Mouse (Mus musculus) MEL (cell line): ENCODE measurements at regions not wholly inside any gene's neighbourhood (a gene's known extent, or its start where the extent isn't known, plus 50 kb on each side); places are given as distances from the start of the nearest gene placed in this dataset.

Source experiments
- DNase-seq: peaks from one replicate; pipeline ENCODE4 v3.0.0; 2011; ENCODE audit warnings: low read depth, low spot score
- H3K27ac ChIP-seq: 2 replicates; pipeline ENCODE4 v1.5.1; 2012; ENCODE audit warnings: low read depth, mild to moderate bottlenecking, control low read depth, low read length, moderate library complexity; ENCODE audit not compliant: control insufficient read depth
- H3K27me3 ChIP-seq, 2 experiments: fragments of 150-350 bp in 1 of 2; sonication (generic) in 1 of 2; 2 replicates each; pipeline ENCODE4 v1.6.1; 2012; ENCODE audit warnings: low read length in 2 of 2, mild to moderate bottlenecking in 2 of 2, improper control_type of control experiment in 1 of 2, moderate library complexity in 1 of 2; ENCODE audit not compliant: insufficient read depth in 2 of 2, control insufficient read depth in 1 of 2
- H3K36me3 ChIP-seq, 2 experiments: 2 replicates each; pipeline ENCODE4 v1.6.1; 2012 to 2014; ENCODE audit warnings: low read length in 2 of 2, improper control_type of control experiment in 1 of 2, inconsistent platforms in 1 of 2, mild to moderate bottlenecking in 1 of 2; ENCODE audit not compliant: insufficient read depth in 2 of 2, control insufficient read depth in 1 of 2
- H3K4me1 ChIP-seq, 2 experiments: fragments of 150-350 bp in 1 of 2; sonication (generic) in 1 of 2; 2 replicates each; pipeline ENCODE4 v1.6.1; 2012; ENCODE audit warnings: low read length in 2 of 2, improper control_type of control experiment in 1 of 2, mild to moderate bottlenecking in 1 of 2; ENCODE audit not compliant: insufficient read depth in 2 of 2, control insufficient read depth in 1 of 2
- H3K4me3 ChIP-seq, 2 experiments: fragments of 150-350 bp in 1 of 2; sonication (generic) in 1 of 2; 2 replicates each; pipeline ENCODE4 v1.5.1; 2012; ENCODE audit warnings: low read depth in 2 of 2, low read length in 2 of 2, mild to moderate bottlenecking in 2 of 2, moderate library complexity in 2 of 2, control low read depth in 1 of 2, improper control_type of control experiment in 1 of 2; ENCODE audit not compliant: control insufficient read depth in 1 of 2, insufficient read depth in 1 of 2
- H3K79me2 ChIP-seq: 2 replicates; pipeline ENCODE4 v1.6.1; 2012; ENCODE audit warnings: mild to moderate bottlenecking, low read length, moderate library complexity; ENCODE audit not compliant: control insufficient read depth, poor library complexity, insufficient read depth
- H3K9ac ChIP-seq: 2 replicates; pipeline ENCODE4 v1.6.1; 2012; ENCODE audit warnings: low read depth, mild to moderate bottlenecking, control low read depth, low read length, moderate library complexity; ENCODE audit not compliant: control insufficient read depth, poor library complexity, severe bottlenecking
- H3K9me3 ChIP-seq: fragments of 150-350 bp; sonication (generic); replicated peaks from 2 replicates; pipeline ENCODE4 v1.6.1; 2012; ENCODE audit warnings: mild to moderate bottlenecking, low read length, improper control_type of control experiment, moderate library complexity; ENCODE audit not compliant: insufficient read depth
- BHLHE40 ChIP-seq: IDR thresholded peaks from 2 replicates; pipeline ENCODE4 v1.6.1; 2012; ENCODE audit warnings: low read depth, mild to moderate bottlenecking, inconsistent platforms, low read length, improper control_type of control experiment, borderline replicate concordance
- CHD2 ChIP-seq: IDR thresholded peaks from 2 replicates; pipeline ENCODE4 v1.6.1; 2011; ENCODE audit warnings: low read length, improper control_type of control experiment
- E2F4 ChIP-seq: IDR thresholded peaks from 2 replicates; pipeline ENCODE4 v1.6.1; 2011; ENCODE audit warnings: low read depth, low read length, improper control_type of control experiment, borderline replicate concordance
- GATA1 ChIP-seq: IDR thresholded peaks from 2 replicates; pipeline ENCODE4 v1.6.1; 2011; ENCODE audit warnings: low read depth, low read length, improper control_type of control experiment
- HCFC1 ChIP-seq: IDR thresholded peaks from 2 replicates; pipeline ENCODE4 v1.6.1; 2012; ENCODE audit warnings: low read depth, mild to moderate bottlenecking, inconsistent platforms, low read length, improper control_type of control experiment, moderate library complexity
- JUND ChIP-seq: IDR thresholded peaks from 2 replicates; pipeline ENCODE4 v1.6.1; 2011; ENCODE audit warnings: low read depth, mild to moderate bottlenecking, improper control_type of control experiment, low read length
- KAT2A ChIP-seq: conservative IDR thresholded peaks from 2 replicates; pipeline ENCODE4 v1.6.1; 2012; ENCODE audit warnings: low read depth, low read length, improper control_type of control experiment, inconsistent platforms
- MAFK ChIP-seq: IDR thresholded peaks from 2 replicates; pipeline ENCODE4 v1.6.1; 2011; ENCODE audit warnings: low read depth, mild to moderate bottlenecking, low read length, improper control_type of control experiment, borderline replicate concordance
- MAX ChIP-seq: IDR thresholded peaks from 2 replicates; pipeline ENCODE4 v1.6.1; 2011; ENCODE audit warnings: low read length, improper control_type of control experiment
- MAZ ChIP-seq: IDR thresholded peaks from 2 replicates; pipeline ENCODE4 v1.6.1; 2012; ENCODE audit warnings: low read depth, mild to moderate bottlenecking, inconsistent platforms, low read length, improper control_type of control experiment
- MEF2A ChIP-seq: IDR thresholded peaks from 2 replicates; pipeline ENCODE4 v1.6.1; 2014; ENCODE audit warnings: low read depth, mild to moderate bottlenecking, inconsistent platforms, low read length, improper control_type of control experiment; ENCODE audit not compliant: poor library complexity, insufficient replicate concordance, severe bottlenecking; ENCODE audit errors: extremely low read depth
- MXI1 ChIP-seq: IDR thresholded peaks from 2 replicates; pipeline ENCODE4 v1.6.1; 2011; ENCODE audit warnings: mild to moderate bottlenecking, low read depth, low read length, improper control_type of control experiment
- MYB ChIP-seq: IDR thresholded peaks from 2 replicates; pipeline ENCODE4 v1.6.1; 2011; ENCODE audit warnings: mild to moderate bottlenecking, low read depth, low read length, improper control_type of control experiment
- MYC ChIP-seq: IDR thresholded peaks from 2 replicates; pipeline ENCODE4 v1.6.1; 2011; ENCODE audit warnings: low read depth, mild to moderate bottlenecking, low read length, improper control_type of control experiment, moderate library complexity
- NRF1 ChIP-seq: IDR thresholded peaks from 2 replicates; pipeline ENCODE4 v1.6.1; 2014; ENCODE audit warnings: low read depth, mild to moderate bottlenecking, inconsistent platforms, low read length, improper control_type of control experiment, moderate library complexity; ENCODE audit not compliant: poor library complexity, insufficient read depth, severe bottlenecking
- POLR2A ChIP-seq, 2 experiments: IDR thresholded peaks; 2 replicates each; pipeline ENCODE4 v1.6.1; 2011 to 2012; ENCODE audit warnings: low read length in 2 of 2, mild to moderate bottlenecking in 2 of 2, control low read depth in 1 of 2, improper control_type of control experiment in 1 of 2, low read depth in 1 of 2, moderate library complexity in 1 of 2; ENCODE audit not compliant: control insufficient read depth in 1 of 2, insufficient read depth in 1 of 2, poor library complexity in 1 of 2
- POLR2AphosphoS2 ChIP-seq: IDR thresholded peaks from 2 replicates; pipeline ENCODE4 v1.6.1; 2011; ENCODE audit warnings: low read length, improper control_type of control experiment
- POLR2AphosphoS5 ChIP-seq: IDR thresholded peaks from 2 replicates; pipeline ENCODE4 v1.6.1; 2012; ENCODE audit warnings: low read depth, borderline replicate concordance, mild to moderate bottlenecking, inconsistent platforms, low read length, moderate library complexity, mixed read lengths
- RAD21 ChIP-seq: IDR thresholded peaks from 2 replicates; pipeline ENCODE4 v1.6.1; 2011; ENCODE audit warnings: mild to moderate bottlenecking, low read depth, low read length, improper control_type of control experiment
- RCOR1 ChIP-seq: IDR thresholded peaks from 2 replicates; pipeline ENCODE4 v1.6.1; 2012; ENCODE audit warnings: low read depth, mild to moderate bottlenecking, inconsistent platforms, low read length, improper control_type of control experiment
- SIN3A ChIP-seq: IDR thresholded peaks from 2 replicates; pipeline ENCODE4 v1.6.1; 2012; ENCODE audit warnings: low read length, improper control_type of control experiment, inconsistent platforms
- SMC3 ChIP-seq: IDR thresholded peaks from 2 replicates; pipeline ENCODE4 v1.6.1; 2011; ENCODE audit warnings: low read depth, low read length, improper control_type of control experiment
- TBP ChIP-seq: IDR thresholded peaks from 2 replicates; pipeline ENCODE4 v1.8.0; 2011; ENCODE audit warnings: low read depth, low read length, improper control_type of control experiment
- UBTF ChIP-seq: IDR thresholded peaks from 2 replicates; pipeline ENCODE4 v1.6.1; 2012; ENCODE audit warnings: low read depth, mild to moderate bottlenecking, inconsistent platforms, low read length, improper control_type of control experiment, moderate library complexity, borderline replicate concordance; ENCODE audit not compliant: insufficient read depth
- USF2 ChIP-seq, 2 experiments: IDR thresholded peaks; 2 replicates each; pipeline ENCODE4 v1.6.1; 2011 to 2012; ENCODE audit warnings: improper control_type of control experiment in 2 of 2, low read length in 2 of 2, borderline replicate concordance in 1 of 2, inconsistent platforms in 1 of 2, low read depth in 1 of 2, mild to moderate bottlenecking in 1 of 2; ENCODE audit not compliant: insufficient read depth in 1 of 2
- ZC3H11A ChIP-seq: IDR thresholded peaks from 2 replicates; pipeline ENCODE4 v1.6.1; 2012; ENCODE audit warnings: low read depth, mild to moderate bottlenecking, inconsistent platforms, low read length, improper control_type of control experiment
- ZKSCAN1 ChIP-seq: IDR thresholded peaks from 2 replicates; pipeline ENCODE4 v1.6.1; 2012; ENCODE audit warnings: low read depth, mild to moderate bottlenecking, inconsistent platforms, low read length, improper control_type of control experiment, moderate library complexity
- ZNF384 ChIP-seq: IDR thresholded peaks from 2 replicates; pipeline ENCODE4 v1.6.1; 2012; ENCODE audit warnings: low read depth, mild to moderate bottlenecking, inconsistent platforms, low read length, improper control_type of control experiment

GRCm38 (mm10) chr10:83937168-83937567 is 214.5 kb downstream of the 1500009L16Rik start (continued):
- peak; percentile 87 for TF ChIP-seq RCOR1
- no peak for TF ChIP-seq JUND
- no peak for TF ChIP-seq MAFK

- Histone ChIP-seq H3K79me2 (no peaks in the 10 kb centered on the region; the same call in 1 of the 2 replicates), H3K9me3 (no peaks in the 10 kb centered on the region), H3K4me3 (no peak overlapping the region), H3K27me3 (no peaks in the 10 kb centered on the region), H3K36me3 (peaks cover 0 to 36% of the 10 kb centered on the region in 2 experiments; a peak in 2 of 4 replicates), H3K9ac (no peak overlapping the region), H3K27ac (no peak overlapping the region), H3K4me1 (peaks cover 3 to 38% of the 10 kb centered on the region in 2 experiments)
- no peak for DNase-seq
- TF ChIP-seq SIN3A: no peak
- TF ChIP-seq ZNF384: no peak
- TF ChIP-seq KAT2A: no peak
- no peak for TF ChIP-seq NRF1
- no peak for TF ChIP-seq MYB
- no peak for TF ChIP-seq MAFK
- TF ChIP-seq POLR2A (IDR thresholded peaks at IDR 0.05; ENCODE audit: control insufficient read depth in 1 of 2, insufficient read depth in 1 of 2, low read depth in 1 of 2, low read length in 2 of 2, poor library complexity in 1 of 2): no peak
- no peak for TF ChIP-seq TBP
- no peak for TF ChIP-seq MYC
- TF ChIP-seq ZKSCAN1: no peak
Observed at GRCm38 (mm10) chr10:83942101-83942500, 219.4 kb downstream of the 1500009L16Rik start.

GRCm38 (mm10) chr10:83944158-83944557 is 221.5 kb downstream of the 1500009L16Rik start:
- Histone ChIP-seq H3K27me3 (no peaks in the 10 kb centered on the region), H3K4me1 (peaks cover 3 to 51% of the 10 kb centered on the region in 2 experiments), H3K27ac (peak overlapping the region; percentile 100), H3K9ac (peak overlapping the region; percentile 80), H3K4me3 (peak overlapping the region in 1 of 2 experiments; percentile 36; a peak in 3 of 4 replicates), H3K9me3 (no peaks in the 10 kb centered on the region), H3K79me2 (no peaks in the 10 kb centered on the region; the same call in 1 of the 2 replicates), H3K36me3 (peaks cover 0 to 40% of the 10 kb centered on the region in 2 experiments; a peak in 2 of 4 replicates)
- DNase-seq: peak; percentile 75
- no peak for TF ChIP-seq UBTF
- no peak for TF ChIP-seq GATA1
- no peak for TF ChIP-seq JUND
- no peak; the same call in 1 of the 2 replicates for TF ChIP-seq HCFC1
- no peak for TF ChIP-seq POLR2AphosphoS2
- no peak; the same call in none of the 2 replicates for TF ChIP-seq MYC
- TF ChIP-seq MXI1: peak; percentile 44; the same call in 1 of the 2 replicates
- no peak for TF ChIP-seq USF2 (IDR thresholded peaks at IDR 0.05; ENCODE audit: borderline replicate concordance in 1 of 2, insufficient read depth in 1 of 2, low read depth in 1 of 2, low read length in 2 of 2)
- no peak for TF ChIP-seq CHD2
- TF ChIP-seq MEF2A: no peak
- TF ChIP-seq MYB: no peak
- 0 out of 2 replicates have a peak, but pooled peaks have one; percentile 28 for TF ChIP-seq SIN3A
- TF ChIP-seq ZC3H11A: no peak
- TF ChIP-seq E2F4: no peak
- 0 out of 2 replicates have a peak, but pooled peaks have one; percentile 2 for TF ChIP-seq BHLHE40
- TF ChIP-seq TBP: peak; percentile 53; the same call in 1 of the 2 replicates
- TF ChIP-seq POLR2AphosphoS5: no peak
- peak; percentile 18 for TF ChIP-seq RAD21
- no peak for TF ChIP-seq MAZ
- 0 out of 2 replicates have a peak, but pooled peaks have one; percentile 17 for TF ChIP-seq SMC3
- TF ChIP-seq MAX: peak; percentile 55; the same call in 1 of the 2 replicates
